Mouse (Mus musculus): ENCODE data around the gene Cenpf. TPM values are rescaled to one million over a fixed set of nuclear protein-coding genes. Genes with fewer than 3 reads are reported as not detected.
A peak's percentile ranks its signal among the peaks of the same experiment; 100 is the strongest.
"Not testable (repeated sequence)": the region's sequence is repeated elsewhere in the genome, so short reads cannot be mapped to it uniquely, and the experiment has no call there.

The Cenpf gene
- total RNA-seq, 4 experiments from 2014 or later, result 3.9 to 14.9 (median 10.7) TPM

DNA sequence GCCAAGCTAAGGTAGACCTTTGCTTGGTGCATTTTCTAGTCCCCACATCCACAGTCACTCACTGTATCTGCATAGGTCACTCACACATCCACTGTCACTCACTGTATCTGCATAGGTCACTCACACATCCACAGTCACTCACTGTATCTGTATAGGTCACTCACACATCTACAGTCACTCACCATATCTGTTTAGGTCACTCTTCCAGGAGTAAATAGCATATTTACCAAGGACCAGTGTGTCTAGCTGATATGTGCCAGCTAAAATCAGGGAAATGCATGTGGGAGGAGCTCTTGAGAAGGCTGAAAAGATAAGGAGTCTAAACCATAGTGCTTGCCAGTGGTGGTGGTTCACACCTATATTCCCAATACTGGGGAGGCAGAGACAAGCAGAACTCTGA, 7.4 kb upstream of the Cenpf start:
- no peak for DNase-seq (ENCODE audit: low spot score)

DNA sequence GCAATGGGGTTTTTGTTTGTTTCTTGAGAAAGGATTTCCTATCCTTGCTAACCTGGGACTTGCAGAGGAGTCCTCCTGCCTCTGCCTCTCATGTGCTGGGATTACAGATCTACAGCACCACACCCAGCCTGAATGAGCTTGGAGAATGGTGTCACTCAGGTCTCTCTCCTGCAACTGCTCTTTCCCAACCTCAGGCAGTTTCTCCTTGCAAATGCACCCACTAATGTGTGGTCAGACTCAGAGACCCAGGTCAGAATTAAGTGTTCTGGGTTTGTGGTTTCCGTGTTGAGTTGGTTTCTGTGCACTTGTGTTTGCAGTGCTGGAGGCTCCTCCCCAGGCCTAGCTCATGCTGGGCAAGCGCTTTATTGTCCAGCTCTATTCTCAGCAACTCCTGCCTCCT, 6.5 kb upstream of the Cenpf start:
- DNase-seq (ENCODE audit: low spot score), result no peak

DNA sequence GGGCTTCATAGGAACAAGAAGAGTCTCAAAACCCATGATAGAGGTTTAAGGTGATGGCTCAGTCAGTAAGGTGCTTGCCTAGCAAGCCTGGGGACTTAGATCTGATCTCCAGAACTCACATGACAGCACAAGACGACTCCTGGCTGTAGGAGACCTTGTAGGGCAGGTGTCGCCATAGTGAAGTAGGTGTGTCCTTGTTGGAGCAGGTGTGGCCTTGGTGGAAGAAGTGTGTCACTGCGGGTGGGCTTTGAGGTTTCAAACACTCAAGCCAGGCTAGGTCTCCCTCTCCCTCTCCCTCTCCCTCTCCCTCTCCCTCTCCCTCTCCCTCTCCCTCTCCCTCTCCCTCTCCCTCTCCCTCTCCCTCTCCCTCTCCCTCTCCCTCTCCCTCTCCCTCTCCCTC, 4.6 kb upstream of the Cenpf start:
- not testable (repeated sequence) for DNase-seq (ENCODE audit: low spot score)

DNA sequence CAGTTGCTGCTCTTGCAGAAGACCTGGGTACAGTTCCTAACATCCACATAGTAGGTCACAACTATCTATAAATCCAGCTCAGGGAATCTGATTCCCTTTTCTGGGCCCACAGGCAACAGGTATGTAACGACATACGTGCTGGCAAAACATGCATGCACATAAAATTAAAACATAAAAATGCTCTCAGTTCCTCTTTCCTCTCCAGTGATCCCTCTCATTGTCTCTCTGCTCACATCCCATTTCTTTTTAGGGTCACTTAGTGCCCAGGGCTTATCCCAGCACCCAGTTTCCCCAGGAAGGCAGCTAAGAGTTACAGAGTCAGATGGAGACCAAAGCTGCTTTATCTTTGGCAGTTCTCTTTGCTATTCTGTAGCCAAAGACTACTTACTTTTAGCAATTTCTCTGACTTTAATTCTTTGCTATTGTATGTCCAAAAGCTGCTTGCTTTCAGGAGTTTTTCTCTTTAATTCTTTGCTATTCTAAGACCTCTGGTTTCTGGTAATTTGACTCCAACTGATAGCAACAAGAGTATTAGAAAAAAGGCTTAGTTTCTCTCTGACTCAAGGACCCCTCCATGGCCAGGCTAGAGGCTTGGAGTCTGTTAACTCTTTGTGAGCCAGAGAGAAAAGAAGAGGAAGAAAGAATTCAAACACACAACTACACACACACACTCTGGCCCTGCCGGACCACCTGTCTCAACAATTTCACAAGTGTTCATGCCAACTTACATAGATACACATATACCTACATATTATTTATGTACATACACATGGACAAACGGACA, 1.4 kb upstream of the Cenpf start:
- no peak for DNase-seq (ENCODE audit: low spot score)

DNA sequence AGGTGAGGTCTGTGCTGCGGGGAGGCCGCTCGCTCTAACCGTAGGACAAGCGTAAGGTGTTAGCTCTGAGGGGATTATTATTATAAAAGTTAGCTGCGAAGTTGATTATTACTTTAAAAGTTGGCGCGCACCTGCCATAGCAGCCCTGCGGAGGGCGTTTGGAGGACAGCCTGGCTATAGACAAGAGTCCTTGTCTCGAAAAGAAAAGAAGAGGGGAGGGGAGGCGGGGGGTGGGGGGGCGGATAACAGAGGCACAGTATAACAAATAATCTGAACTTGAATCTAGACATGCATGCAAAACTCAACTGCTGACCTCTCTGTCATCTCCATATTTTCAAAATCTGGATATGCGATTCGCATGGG, 483 bp upstream of the Cenpf start:
- DNase-seq (ENCODE audit: low spot score), result no peak

DNA sequence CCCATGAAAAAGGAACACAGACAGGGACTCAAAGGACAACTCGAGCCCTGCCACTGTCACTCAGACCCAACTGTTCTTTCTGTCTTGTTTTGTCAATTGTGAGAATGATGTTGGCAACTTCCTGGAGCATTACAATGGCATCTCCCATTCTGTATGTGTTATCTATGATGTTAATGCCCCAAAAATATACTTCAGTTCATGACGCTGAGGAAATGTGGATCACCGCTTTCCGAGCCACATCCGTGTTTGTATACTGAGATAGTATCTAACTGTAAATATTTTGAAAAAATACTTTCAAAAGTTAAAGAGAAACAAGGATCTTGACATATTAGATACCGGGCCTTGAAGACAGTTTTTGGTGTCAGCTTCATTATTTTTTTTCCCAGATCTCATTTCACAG, 1.9 kb downstream of the Cenpf start:
- DNase-seq (ENCODE audit: low spot score), result no peak

DNA sequence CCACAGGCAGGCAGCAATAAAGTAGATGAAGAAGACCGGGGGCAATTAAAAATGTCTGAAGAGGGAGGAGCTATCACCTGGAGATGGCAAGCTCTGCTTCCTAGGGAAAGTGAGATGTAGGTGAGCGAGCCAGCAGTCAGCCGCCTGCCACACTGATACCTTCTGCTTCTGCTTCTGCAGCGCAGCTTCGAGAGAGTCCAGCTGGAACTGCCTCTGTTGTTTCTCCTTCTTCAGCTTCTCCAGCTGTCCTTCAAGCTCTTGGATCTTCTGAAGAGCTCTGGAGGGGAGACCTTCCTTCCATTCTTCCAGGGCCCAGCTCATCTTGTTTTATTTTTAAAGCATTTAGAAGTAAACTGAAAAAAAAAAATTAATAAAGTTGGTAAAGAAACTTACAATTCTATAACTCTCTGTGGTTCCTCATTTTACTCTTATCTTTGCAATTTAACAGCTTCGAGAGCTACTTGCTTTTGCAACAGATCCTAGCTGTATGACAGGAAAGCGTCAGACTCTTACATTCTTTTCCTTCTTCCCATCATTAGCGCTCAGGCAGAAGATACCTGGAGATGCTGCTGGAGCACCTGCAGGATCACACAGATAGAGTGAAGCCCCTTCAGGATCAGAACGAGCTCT, 3.0 kb downstream of the Cenpf start:
- DNase-seq (ENCODE audit: low spot score), result no peak

DNA sequence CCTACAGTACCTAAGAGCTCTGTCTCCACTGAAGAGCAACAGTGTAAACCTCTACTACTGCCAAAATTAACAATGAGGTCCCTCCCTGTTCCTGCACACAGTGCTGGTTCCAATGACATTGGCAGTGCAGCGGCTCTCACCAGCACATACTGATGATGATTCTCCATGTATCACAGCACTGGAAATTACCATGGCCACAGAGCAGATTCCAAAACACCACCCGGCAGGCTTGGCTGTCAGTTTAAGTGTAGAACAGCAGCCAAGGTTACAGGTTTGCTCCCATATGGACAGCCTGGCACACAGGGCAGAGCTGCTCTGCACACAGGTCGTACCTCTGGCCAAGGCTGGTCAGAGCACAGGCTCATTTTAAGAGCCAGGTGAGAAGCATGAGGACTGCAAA, 8.3 kb downstream of the Cenpf start:
- peak; percentile 40 for DNase-seq (ENCODE audit: low spot score)

DNA sequence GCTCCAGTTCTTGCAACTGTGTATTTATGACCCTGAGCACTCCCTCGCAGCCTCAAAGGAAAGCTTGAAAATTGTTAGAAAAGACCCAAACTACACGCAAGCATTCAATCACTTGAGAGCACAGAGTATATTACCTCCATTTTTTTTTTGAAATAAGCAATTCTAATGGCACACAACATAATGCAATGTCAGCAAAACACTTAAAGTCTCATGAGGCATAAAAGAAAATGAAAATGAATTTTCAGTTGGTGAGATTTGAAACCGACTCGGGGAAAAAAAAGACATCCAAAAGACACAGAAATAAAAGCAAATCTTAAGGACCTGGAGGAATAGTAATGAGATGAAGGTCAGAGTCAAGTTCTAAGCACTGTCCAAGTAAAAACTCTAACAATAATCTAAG, 11.9 kb downstream of the Cenpf start:
- DNase-seq (ENCODE audit: low spot score), result no peak

DNA sequence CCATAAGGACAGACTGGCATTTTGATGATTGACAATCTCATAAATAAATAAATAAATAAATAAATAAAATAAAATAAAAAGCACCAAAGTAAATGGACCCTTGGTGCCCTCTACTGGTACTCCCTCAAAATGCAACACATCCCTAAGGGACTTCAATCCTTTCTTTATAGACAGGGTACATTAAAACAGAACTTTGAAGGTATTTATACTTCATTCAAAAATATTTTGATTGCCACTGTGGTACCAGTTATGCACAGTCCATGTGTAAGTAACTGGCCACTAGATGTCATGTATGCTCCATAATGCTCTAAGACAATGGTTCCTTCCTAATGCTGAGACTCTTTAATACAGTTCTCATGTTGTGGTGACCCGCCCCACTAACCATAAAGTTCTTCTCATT, 12.5 kb downstream of the Cenpf start:
- peak; percentile 51 for DNase-seq (ENCODE audit: low spot score)

DNA sequence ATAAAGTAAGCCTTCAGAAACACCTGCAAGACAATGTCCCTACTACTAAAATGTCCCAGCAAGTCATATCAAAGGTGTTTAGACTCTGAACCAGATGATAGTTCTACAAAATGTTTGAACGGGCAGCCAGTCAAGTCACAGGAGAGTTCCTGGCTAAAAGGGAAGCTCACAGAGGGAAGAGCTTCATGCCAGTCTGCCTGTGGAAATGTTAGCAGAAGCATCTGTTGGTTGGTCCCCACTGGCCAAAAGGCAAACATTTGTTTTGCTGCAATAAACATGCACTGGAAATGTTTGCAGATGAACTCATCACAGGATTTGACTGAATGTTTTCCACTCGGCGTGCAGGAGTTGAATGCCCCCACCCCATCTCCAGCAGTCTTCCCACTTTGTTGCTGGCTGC, 21.9 kb downstream of the Cenpf start:
- no peak for DNase-seq (ENCODE audit: low spot score)

DNA sequence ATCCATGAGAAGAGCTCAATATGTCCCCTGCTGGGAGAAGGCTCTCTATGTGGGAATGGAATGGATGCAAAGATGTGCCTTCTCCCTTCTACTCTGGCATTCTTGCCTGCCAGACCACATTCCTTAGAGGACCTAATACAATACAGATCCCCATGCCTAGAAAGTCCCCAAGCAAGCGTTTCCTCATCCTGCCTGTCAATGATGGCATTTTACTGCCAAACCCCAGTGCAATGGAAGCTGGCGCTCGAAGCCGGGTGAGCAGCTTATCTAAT, 23.1 kb downstream of the Cenpf start:
- no peak for DNase-seq (ENCODE audit: low spot score)

DNA sequence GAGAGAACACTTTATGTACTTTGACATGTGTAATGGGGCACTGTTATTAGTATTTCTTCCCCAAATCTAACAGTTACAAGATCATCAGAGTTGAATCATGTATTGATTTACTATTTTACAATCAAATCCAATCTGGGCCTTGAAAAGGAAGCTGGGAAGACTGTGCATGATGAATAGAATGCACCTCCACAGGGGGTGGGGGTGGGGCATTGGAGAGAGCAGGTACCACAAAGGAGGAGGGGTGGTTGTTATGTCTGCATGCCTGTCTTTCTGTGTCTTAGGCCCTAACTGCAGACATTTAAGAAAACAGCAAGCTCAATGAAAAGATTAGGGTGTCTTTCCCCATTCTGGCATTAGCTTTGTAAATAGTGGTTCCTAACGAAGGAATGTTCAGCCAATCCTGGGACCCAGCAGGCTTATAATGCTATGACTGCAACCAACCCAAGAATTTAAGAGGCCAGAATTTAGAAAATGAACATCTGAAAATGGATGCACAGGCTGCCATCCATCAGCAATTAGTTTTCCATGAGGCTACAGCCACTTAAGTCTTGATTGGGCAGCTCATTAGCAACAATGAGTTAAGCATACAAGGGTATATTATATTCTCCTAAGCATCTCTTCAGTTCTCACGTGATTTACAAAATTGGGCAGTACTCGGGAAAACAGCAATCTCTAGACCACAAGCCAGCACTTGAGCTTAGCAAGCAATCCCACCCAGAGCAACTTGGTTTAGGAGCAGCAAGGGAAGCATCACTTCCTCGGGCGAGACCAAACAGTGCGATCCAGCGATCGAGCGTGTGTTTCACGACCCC, 23.6 kb downstream of the Cenpf start:
- no peak for DNase-seq (ENCODE audit: low spot score)

DNA sequence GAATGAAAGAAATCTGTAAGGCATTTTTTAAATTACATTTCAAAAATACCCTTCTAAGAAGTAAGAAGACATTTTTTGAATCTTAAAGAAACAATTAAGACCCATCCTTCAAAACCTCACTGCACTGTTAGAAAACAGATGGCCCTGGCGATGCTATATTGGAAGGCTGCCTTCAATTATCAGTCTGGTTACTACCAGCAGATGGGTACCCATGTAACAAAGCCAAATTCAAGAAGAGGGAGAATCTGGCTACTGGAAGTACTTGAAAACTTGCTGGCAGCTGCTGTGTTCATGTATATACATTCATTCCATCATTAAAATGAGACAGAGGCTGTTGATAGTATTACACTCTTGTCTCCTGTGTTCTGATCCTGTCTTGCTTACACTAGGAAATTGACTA, 24.4 kb downstream of the Cenpf start:
- no peak for DNase-seq (ENCODE audit: low spot score)

DNA sequence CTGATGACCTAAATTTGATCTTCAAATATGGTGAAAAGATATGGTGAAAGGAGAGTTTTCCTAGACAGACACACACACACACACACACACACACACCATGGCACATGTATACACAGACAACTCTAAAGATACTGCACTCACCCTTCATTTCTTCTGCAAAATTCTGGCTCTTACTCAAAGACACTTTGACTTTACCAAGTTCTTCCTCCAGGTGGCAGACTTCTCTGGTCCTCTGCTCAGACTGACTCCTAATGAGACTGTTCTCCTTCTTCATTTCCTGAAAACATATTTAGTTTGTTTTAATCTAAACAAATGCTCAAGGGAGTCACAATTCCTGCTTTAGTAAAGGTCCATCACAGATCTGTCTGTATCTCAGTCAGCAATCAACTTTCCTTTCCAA, 26.0 kb downstream of the Cenpf start:
- peak; percentile 49 for DNase-seq (ENCODE audit: low spot score)

DNA sequence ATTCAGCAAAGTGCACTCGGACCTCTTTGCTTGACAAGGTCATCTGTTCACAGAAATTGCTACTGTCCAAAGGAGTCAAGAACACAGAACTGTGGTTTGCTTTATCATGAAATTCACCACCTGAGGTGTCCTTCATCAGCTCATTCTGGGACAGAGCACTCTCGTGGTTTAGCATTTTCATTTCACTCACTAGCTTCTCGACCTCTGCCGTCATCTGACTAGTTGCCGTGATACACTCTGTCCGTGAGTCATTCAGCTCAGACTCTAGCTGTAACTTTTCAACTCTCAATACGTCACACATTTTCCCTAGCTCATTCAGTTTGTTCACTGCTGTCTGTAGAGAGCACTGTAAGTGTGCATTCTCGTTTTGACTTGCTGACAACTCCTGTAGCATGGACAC, 30.5 kb downstream of the Cenpf start:
- no peak for DNase-seq (ENCODE audit: low spot score)

DNA sequence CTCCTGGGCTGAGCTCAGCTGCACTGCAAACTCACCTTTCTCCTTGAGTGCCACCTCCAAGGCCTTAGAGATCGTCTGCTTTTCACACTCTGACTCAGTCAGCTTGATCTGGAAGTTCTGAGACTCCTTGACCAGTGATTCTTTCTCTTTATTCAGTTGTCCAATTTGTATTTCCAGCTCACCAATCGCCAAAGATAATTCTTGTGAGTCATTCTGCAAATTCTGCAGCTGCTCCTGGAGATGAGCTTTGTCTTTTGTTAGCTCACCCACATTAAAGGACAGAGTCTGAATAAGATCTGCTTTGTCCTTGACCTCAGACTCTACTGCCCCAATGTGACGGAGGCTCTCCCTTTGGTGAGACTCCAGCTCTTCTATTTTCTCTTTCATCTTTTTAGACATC, 34.1 kb downstream of the Cenpf start:
- DNase-seq (ENCODE audit: low spot score), result no peak

DNA sequence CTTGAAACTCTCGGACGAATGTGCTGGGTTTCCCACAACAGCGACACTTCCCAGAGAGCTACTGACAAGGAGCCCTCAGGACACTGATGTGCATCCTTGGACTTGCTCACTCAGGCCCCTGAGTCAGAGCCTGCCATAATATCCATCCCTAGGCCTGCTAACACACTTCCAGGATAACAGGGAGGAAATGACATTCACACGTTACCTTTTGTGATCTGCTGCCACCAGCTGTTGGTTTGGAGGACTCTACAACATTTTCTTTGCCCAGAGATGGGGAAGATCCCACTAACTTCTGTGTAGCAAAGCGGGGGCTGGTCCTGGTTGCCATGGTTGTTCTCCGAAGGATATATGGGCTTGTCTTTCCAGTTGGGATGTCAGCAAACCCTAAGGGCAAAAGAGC, 41.3 kb downstream of the Cenpf start:
- no peak for DNase-seq (ENCODE audit: low spot score)

DNA sequence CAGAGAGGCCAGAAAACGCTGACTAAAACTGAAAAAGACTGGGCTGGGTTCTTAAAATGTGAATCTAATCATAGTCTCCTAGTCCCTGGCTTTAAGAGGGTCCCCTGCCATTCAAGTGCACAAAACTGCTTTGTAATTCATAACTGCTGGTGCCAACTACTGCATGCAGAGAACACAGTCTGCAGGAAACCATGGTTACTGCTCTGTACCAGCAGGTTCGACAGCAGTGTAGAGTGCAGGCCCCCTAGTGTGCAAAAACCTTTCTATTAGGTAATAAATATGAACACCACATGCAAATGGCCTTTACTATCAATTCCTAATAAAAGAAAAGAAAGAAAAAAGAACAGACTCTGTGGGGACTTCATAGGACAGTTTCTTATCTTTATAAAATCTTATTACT, 42.5 kb downstream of the Cenpf start:
- DNase-seq (ENCODE audit: low spot score), result no peak

DNA sequence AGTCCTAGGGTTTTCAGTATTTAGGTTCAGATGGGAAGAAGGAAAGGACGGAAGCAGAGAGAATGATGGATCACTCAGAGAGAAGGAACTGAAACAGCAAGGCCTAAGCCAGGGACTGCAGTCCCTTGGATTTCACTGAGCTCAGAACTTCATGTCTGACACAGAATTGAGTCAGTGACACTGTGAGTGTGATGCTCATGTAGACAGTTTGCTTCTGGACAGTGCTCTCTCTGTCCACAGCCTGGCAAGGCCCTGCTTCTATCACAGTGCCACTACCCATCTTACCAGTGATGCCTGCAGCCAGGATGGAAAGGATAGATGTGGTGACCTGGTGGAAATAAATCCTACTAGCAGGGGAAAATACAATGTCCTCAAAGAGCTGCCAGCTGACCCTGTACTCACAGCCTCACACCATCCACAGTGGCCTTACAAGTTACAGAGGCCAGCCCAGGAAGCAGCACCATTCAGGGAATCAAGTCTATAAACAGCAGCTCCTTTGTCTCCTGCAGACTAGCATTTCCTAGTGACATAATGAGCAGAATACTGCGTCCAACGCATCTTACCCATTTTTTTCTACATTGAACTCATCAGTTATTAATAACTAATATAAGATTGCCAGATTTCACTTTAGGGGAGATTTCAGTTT, 43.1 kb downstream of the Cenpf start:
- no peak for DNase-seq (ENCODE audit: low spot score)

DNA sequence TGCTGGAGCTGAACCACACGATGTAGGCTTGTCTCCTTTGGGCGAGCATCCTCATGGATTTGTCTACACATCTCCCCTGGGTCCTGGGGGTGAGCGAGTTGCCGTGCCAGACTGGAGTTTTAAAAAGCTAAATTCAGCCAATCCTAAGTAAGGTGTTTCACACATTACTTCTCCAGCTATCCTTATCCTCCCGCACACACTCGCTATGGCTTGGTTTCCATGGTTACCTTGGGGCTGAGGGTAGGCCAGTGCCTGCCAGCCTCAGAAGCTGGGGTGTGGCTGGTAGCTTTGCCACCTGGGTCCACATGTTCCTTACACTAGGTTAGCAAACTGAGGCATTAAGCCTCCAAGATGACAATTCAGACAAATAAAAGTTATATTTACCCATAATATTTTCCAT, 48.3 kb downstream of the Cenpf start:
- DNase-seq (ENCODE audit: low spot score), result no peak

DNA sequence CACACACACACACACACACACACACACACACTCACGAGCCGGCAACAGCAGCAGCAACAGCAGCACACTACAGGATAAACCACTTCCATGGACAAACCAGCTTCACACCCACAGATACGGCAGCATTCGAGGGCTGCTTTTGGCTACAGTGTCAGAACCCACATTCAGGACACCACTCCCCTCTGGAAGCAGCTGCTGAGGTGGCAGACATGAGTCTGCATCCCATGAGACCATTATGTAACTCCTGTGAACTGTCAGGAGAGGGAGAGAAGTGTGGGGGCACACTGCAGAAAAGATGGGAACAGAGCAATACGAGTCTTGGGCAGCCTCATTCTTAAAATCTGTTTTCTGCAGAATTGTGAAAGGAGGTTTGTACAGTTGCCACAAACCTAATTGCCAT, 54.1 kb downstream of the Cenpf start:
- no peak for DNase-seq (ENCODE audit: low spot score)

All from heart, adult 8-10 months (tissue).